Comparison of ENCODE assay signal across 8 mouse cellular contexts in genomic region chr17:79894971-79895882, GRCm38 (mm10). TPM values are rescaled to one million over a fixed set of nuclear protein-coding genes. Genes with fewer than 3 reads are reported as not detected.
DNase-seq lines count a peak whose midpoint lies in the region; ATAC-seq and TF ChIP-seq lines count a peak whose summit lies in the region.

No protein-coding gene starts in this region.

- peak in 1 of 2 experiments; percentile 55; a peak in 2 of 4 replicates for TF ChIP-seq CTCF in CH12.LX (conservative IDR thresholded peaks at IDR 0.05 in 1 of 2, IDR thresholded peaks at IDR 0.05 in 1 of 2; ENCODE audit: low read depth in 2 of 2, low read length in 2 of 2)

- peak overlapping the region; percentile 76 for H3K9ac ChIP-seq in CH12.LX (ENCODE audit: insufficient read depth, low read depth)
- H3K9ac ChIP-seq in forebrain, embryonic 14.5 days (ENCODE audit: low read length), result peak overlapping the region; percentile 90
- H3K9ac ChIP-seq in neural tube, embryonic 14.5 days (replicated peaks; ENCODE audit: low read depth, low read length), result peak overlapping the region; percentile 96

- TF ChIP-seq EP300 in CH12.LX (IDR thresholded peaks at IDR 0.05; ENCODE audit: low read length), result no peak

- no peak for TF ChIP-seq POLR2A in CH12.LX (IDR thresholded peaks at IDR 0.05; ENCODE audit: low read depth, low read length)

- peaks cover 14% of the 10 kb centered on the region for H3K27me3 ChIP-seq in CH12.LX (replicated peaks)
- 0 out of 2 replicates have a peak, but pooled peaks cover 7% of the 10 kb centered on the region for H3K27me3 ChIP-seq in forebrain, embryonic 14.5 days (replicated peaks; ENCODE audit: control insufficient read depth, insufficient read depth, low read length)
- H3K27me3 ChIP-seq in neural tube, embryonic 14.5 days (ENCODE audit: control insufficient read depth, insufficient read depth, low read length), result peaks cover 8% of the 10 kb centered on the region; the same call in 1 of the 2 replicates

- peaks cover 0 to 20% of the 10 kb centered on the region in 2 experiments for H3K36me3 ChIP-seq in CH12.LX (replicated peaks in 1 of 2; ENCODE audit: control insufficient read depth in 1 of 2, insufficient read depth in 1 of 2, low read length in 1 of 2)
- H3K36me3 ChIP-seq in forebrain, embryonic 14.5 days (ENCODE audit: control insufficient read depth, insufficient read depth, low read length), result no peaks in the 10 kb centered on the region
- no peaks in the 10 kb centered on the region for H3K36me3 ChIP-seq in neural tube, embryonic 14.5 days (ENCODE audit: control insufficient read depth, insufficient read depth, low read length)

- no peaks in the 10 kb centered on the region for H3K9me3 ChIP-seq in CH12.LX (replicated peaks; ENCODE audit: low read length)
- H3K9me3 ChIP-seq in forebrain, embryonic 14.5 days (replicated peaks; ENCODE audit: control insufficient read depth, low read length), result no peaks in the 10 kb centered on the region
- H3K9me3 ChIP-seq in neural tube, embryonic 14.5 days (ENCODE audit: control insufficient read depth, low read length), result no peaks in the 10 kb centered on the region

- peaks cover 8 to 49% of the 10 kb centered on the region in 2 experiments for H3K4me1 ChIP-seq in CH12.LX (ENCODE audit: control insufficient read depth in 1 of 2, insufficient read depth in 2 of 2)
- H3K4me1 ChIP-seq in forebrain, embryonic 14.5 days (ENCODE audit: control insufficient read depth, insufficient read depth, low read length), result peaks cover 15% of the 10 kb centered on the region
- peaks cover 14% of the 10 kb centered on the region for H3K4me1 ChIP-seq in neural tube, embryonic 14.5 days (ENCODE audit: control insufficient read depth, insufficient read depth, low read length)

- H3K27ac ChIP-seq in CH12.LX (ENCODE audit: insufficient read depth, low read depth), result peak overlapping the region; percentile 63
- H3K27ac ChIP-seq in forebrain, embryonic 14.5 days (ENCODE audit: low read depth, low read length), result peak overlapping the region; percentile 94
- H3K27ac ChIP-seq in neural tube, embryonic 14.5 days (ENCODE audit: low read depth, low read length), result peak overlapping the region; percentile 95

- dilution Hi-C loops in CH12.LX (cut with MboI; ENCODE audit: extremely low pct_ligation_motif_present, extremely low pct_unique_long_range_greater_than_20kb, low sequenced_read_pairs), result no loop called here

- H3K79me2 ChIP-seq in CH12.LX (replicated peaks; ENCODE audit: control insufficient read depth, extremely low read depth, insufficient read depth, poor library complexity, severe bottlenecking), result peaks cover 48% of the 10 kb centered on the region

- peak overlapping the region; percentile 81 to 97 (median 90) for H3K4me3 ChIP-seq in CH12.LX (replicated peaks in 1 of 3; ENCODE audit: low read depth in 2 of 3, low read length in 2 of 3, poor library complexity in 1 of 3)
- peak overlapping the region; percentile 97 for H3K4me3 ChIP-seq in forebrain, embryonic 14.5 days (ENCODE audit: low read depth, low read length)
- H3K4me3 ChIP-seq in neural tube, embryonic 14.5 days (ENCODE audit: low read depth, low read length), result peak overlapping the region; percentile 90

- in situ Hi-C loops in CH12.LX (cut with MboI; ENCODE audit: low pct_ligation_motif_present, low pct_unique_long_range_greater_than_20kb, low sequenced_read_pairs), result loop anchor here (5.0 to 25.0 kb wide), 2 partner anchors 87 to 292 kb away; no protein-coding TSS in a partner anchor

- ATAC-seq in cerebellum, adult (ENCODE audit: insufficient number of reproducible peaks, low FRiP score, low TSS enrichment), result peak; percentile 56
- ATAC-seq in forebrain, embryonic 14.5 days, result peak; percentile 74
- ATAC-seq in neural tube, embryonic 14.5 days (ENCODE audit: low read depth), result peak; percentile 81

- intact Hi-C loops in heart, postnatal 14 days (cut with DNase I), result loop anchor here (10.0 kb wide), 1 partner anchor 110 kb away; no protein-coding TSS in a partner anchor

- peak; percentile 63 for TF ChIP-seq RAD21 in CH12.LX (IDR thresholded peaks at IDR 0.05; ENCODE audit: low read depth, low read length)

- H3K4me2 ChIP-seq in CH12.LX (ENCODE audit: insufficient read depth, low read depth, poor library complexity, severe bottlenecking), result peak overlapping the region; percentile 48; the same call in 1 of the 2 replicates
- peak overlapping the region; percentile 81 for H3K4me2 ChIP-seq in forebrain, embryonic 14.5 days (ENCODE audit: low read length)
- H3K4me2 ChIP-seq in neural tube, embryonic 14.5 days (ENCODE audit: low read depth, low read length), result peak overlapping the region; percentile 58

- DNase-seq in CH12.LX (ENCODE audit: extremely low read depth), result peak; percentile 72
- peak; percentile 77 for DNase-seq in forebrain, embryonic 14.5 days (ENCODE audit: low spot score)
- peak; percentile 65 to 72 for DNase-seq in heart, postnatal 14 days
- peak; percentile 55 for DNase-seq in layer of hippocampus, adult 11-12 months (ENCODE audit: low spot score)
- peak; percentile 58 to 61 for DNase-seq in lung, adult 18-20 months
- peak; percentile 67 for DNase-seq in testis, postnatal 10 days (ENCODE audit: low spot score)

- WGBS in forebrain, embryonic 14.5 days, result under 1% methylated on average over 64 of the region's 100 CpGs
- WGBS in neural tube, embryonic 14.5 days, result under 1% methylated on average over 80 of the region's 100 CpGs

TF ChIP-seq in CH12.LX, 34 proteins besides CTCF, POLR2A, EP300 and RAD21:
- TF ChIP-seq CHD1 (IDR thresholded peaks at IDR 0.05; ENCODE audit: low read depth, low read length) (0 out of 2 replicates have a peak, but pooled peaks have one; percentile 27), MEF2A (IDR thresholded peaks at IDR 0.05; ENCODE audit: borderline replicate concordance, low read depth, low read length) (no peak), TBP (conservative IDR thresholded peaks at IDR 0.05; ENCODE audit: low read depth, low read length) (no peak), SMC3 (IDR thresholded peaks at IDR 0.05; ENCODE audit: low read depth, low read length) (peak; percentile 58), SIN3A (IDR thresholded peaks at IDR 0.05; ENCODE audit: low read length) (peak; percentile 46; the same call in 1 of the 2 replicates), MAFK (IDR thresholded peaks at IDR 0.05; ENCODE audit: insufficient replicate concordance, low read length) (no peak), POLR2AphosphoS2 (IDR thresholded peaks at IDR 0.05; ENCODE audit: low read depth, low read length) (no peak), RCOR1 (conservative IDR thresholded peaks at IDR 0.05; ENCODE audit: low read depth, low read length) (no peak), BHLHE40 (IDR thresholded peaks at IDR 0.05; ENCODE audit: low read depth, low read length) (peak; percentile 65), MYC (IDR thresholded peaks at IDR 0.05; ENCODE audit: low read depth, low read length) (no peak), USF2 (conservative IDR thresholded peaks at IDR 0.05; ENCODE audit: low read depth, low read length) (peak; percentile 28; the same call in 1 of the 2 replicates), MXI1 (IDR thresholded peaks at IDR 0.05; ENCODE audit: low read depth, low read length) (no peak; the same call in 1 of the 2 replicates), CHD2 (IDR thresholded peaks at IDR 0.05; ENCODE audit: low read length) (no peak), ZC3H11A (IDR thresholded peaks at IDR 0.05; ENCODE audit: low read depth, low read length) (no peak), HCFC1 (IDR thresholded peaks at IDR 0.05; ENCODE audit: low read depth, low read length) (no peak), E2F4 (IDR thresholded peaks at IDR 0.05; ENCODE audit: insufficient replicate concordance, low read depth, low read length) (0 out of 2 replicates have a peak, but pooled peaks have one; percentile 30), GABPA (IDR thresholded peaks at IDR 0.05; ENCODE audit: insufficient replicate concordance, low read depth, low read length) (no peak), JUND (conservative IDR thresholded peaks at IDR 0.05; ENCODE audit: low read depth, low read length) (no peak), NELFE (IDR thresholded peaks at IDR 0.05; ENCODE audit: low read depth, low read length) (no peak), ZNF384 (IDR thresholded peaks at IDR 0.05; ENCODE audit: low read depth, low read length) (no peak), UBTF (IDR thresholded peaks at IDR 0.05; ENCODE audit: low read depth, low read length) (peak; percentile 7; the same call in 1 of the 2 replicates)
TF ChIP-seq in CH12.LX: peak in this region for 7.

RNA-seq across cellular contexts. Expression of gene Atl2, which starts 0.7 kb away (rescaled TPM):
- total RNA-seq in CH12.LX (2012; rRNA removed) (18.0 and 19.5 TPM in 2 replicates), CH12.LX (2014; rRNA removed) (43.3 and 49.2 TPM in 2 replicates)
- polyA plus RNA-seq in CH12.LX (2012; ENCODE audit: insufficient read length, low read depth), result 32.4 and 37.1 TPM in 2 replicates
- polyA plus RNA-seq in forebrain, embryonic 14.5 days (2014; fragmentation: Nextera tagmentation; extraction: Ambion mirVana), result 28.2 and 35.2 TPM in 2 replicates
- total RNA-seq in heart, postnatal 14 days (2021), result 10 to 100 TPM; 34.0 to 36.9 TPM
- polyA plus RNA-seq in neural tube, embryonic 14.5 days (2014; fragmentation: Nextera tagmentation; extraction: Ambion mirVana), result 45.4 and 47.6 TPM in 2 replicates

Comparison
In these comparisons a context has a peak if more than half of its experiments do, and no peak if none do; other contexts are left out.
1. Peak in every context shown above with its lines: DNase-seq, ATAC-seq, H3K4me3 ChIP-seq and H3K27ac ChIP-seq.